Mouse (Mus musculus): Measurements from ENCODE around the gene Naa16. TPM values are rescaled to one million over a fixed set of nuclear protein-coding genes. Genes with fewer than 3 reads are reported as not detected.

The Naa16 gene
- total and polyA plus RNA-seq, 3 experiments, result 29.6 to 62.5 (median 34.4) TPM

GRCm38 (mm10) chr14:79304873-79305464 is 85.6 kb downstream of the Naa16 start:
- TF ChIP-seq CTCF (IDR thresholded peaks at IDR 0.05; ENCODE audit: low read depth, low read length), result no peak
- no peak for TF ChIP-seq TAL1 (conservative IDR thresholded peaks at IDR 0.05; ENCODE audit: low read depth, low read length)
- TF ChIP-seq POLR2AphosphoS5 (IDR thresholded peaks at IDR 0.05; ENCODE audit: insufficient replicate concordance, low read depth, low read length), result no peak
- no peak for TF ChIP-seq GATA2 (IDR thresholded peaks at IDR 0.05; ENCODE audit: borderline replicate concordance, low read depth, low read length)
- TF ChIP-seq GATA1 (IDR thresholded peaks at IDR 0.05; ENCODE audit: borderline replicate concordance, low read length), result no peak
- no peak for ATAC-seq (ENCODE audit: extremely low read depth, insufficient number of reproducible peaks, low FRiP score, poor library complexity, severe bottlenecking)
- no peak for DNase-seq (ENCODE audit: low spot score)
- no peaks in the 10 kb centered on the region; the same call in 1 of the 2 replicates for H3K9me3 ChIP-seq (replicated peaks)
- H3K4me1 ChIP-seq (ENCODE audit: insufficient read depth, low read depth, low read length), result no peaks in the 10 kb centered on the region
- H3K4me3 ChIP-seq (ENCODE audit: low read depth, low read length), result no peak overlapping the region
- H3K36me3 ChIP-seq (replicated peaks), result no peaks in the 10 kb centered on the region
- H3K27me3 ChIP-seq (ENCODE audit: insufficient read depth, low read length), result peaks cover 14% of the 10 kb centered on the region; the same call in 1 of the 2 replicates

DNA sequence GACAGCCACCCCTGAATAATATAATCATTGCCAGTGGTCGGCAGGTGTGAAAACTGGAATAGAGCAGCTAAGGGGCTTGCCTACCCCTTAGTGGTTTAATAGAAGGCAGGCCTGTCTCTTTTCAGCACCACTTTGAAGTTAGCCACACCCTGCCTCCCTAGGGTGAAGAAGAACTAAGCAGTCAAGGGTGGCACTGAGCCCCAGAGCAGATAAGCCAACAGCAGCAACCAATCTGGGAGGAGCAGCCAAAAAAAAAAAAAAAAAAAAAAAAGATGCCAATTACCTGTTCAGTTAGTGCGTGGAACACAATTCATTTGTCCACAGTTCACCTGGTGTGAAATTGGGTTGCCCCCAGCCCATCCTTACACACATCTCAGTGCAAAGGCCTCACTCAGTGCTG is 87.4 kb downstream of the Naa16 start:
- peaks cover 11% of the 10 kb centered on the region for H3K27me3 ChIP-seq (ENCODE audit: insufficient read depth, low read length)
- no peaks in the 10 kb centered on the region; the same call in 1 of the 2 replicates for H3K9me3 ChIP-seq (replicated peaks)
- no peak overlapping the region for H3K4me3 ChIP-seq (ENCODE audit: low read depth, low read length)
- no peak for DNase-seq (ENCODE audit: low spot score)
- no peaks in the 10 kb centered on the region for H3K4me1 ChIP-seq (ENCODE audit: insufficient read depth, low read depth, low read length)
- TF ChIP-seq POLR2AphosphoS5 (IDR thresholded peaks at IDR 0.05; ENCODE audit: insufficient replicate concordance, low read depth, low read length) (no peak), GATA2 (IDR thresholded peaks at IDR 0.05; ENCODE audit: borderline replicate concordance, low read depth, low read length) (no peak), CTCF (IDR thresholded peaks at IDR 0.05; ENCODE audit: low read depth, low read length) (no peak), GATA1 (IDR thresholded peaks at IDR 0.05; ENCODE audit: borderline replicate concordance, low read length) (no peak), TAL1 (conservative IDR thresholded peaks at IDR 0.05; ENCODE audit: low read depth, low read length) (no peak)
- ATAC-seq (ENCODE audit: extremely low read depth, insufficient number of reproducible peaks, low FRiP score, poor library complexity, severe bottlenecking), result no peak
- no peaks in the 10 kb centered on the region for H3K36me3 ChIP-seq (replicated peaks)

DNA sequence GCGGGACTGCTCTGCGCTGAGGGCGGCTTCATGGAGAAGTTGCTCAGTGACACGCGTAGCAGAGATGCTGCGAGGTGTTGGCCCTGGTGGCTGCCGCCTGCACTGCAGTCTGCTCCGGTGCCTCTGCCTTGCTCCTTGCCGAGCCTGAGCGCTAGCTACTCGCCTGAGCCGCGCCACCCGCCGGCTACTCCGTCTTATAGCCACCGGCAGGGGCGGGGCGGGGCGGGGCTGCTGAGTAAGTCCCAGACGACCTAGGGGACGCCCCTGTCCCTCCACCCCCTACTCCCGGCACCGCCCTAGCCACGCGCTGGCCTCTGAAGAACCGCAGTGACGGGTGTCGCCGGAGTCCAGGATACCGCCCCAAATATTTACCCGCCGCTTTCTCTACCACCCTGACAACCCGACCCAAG is 89.1 kb downstream of the Naa16 start, which contains the start of gene Rgcc:
TSS of gene Rgcc (minus strand) at position 180 of the 410 bp plus-strand sequence.
- TF ChIP-seq GATA2 (IDR thresholded peaks at IDR 0.05; ENCODE audit: borderline replicate concordance, low read depth, low read length) (no peak), TAL1 (conservative IDR thresholded peaks at IDR 0.05; ENCODE audit: low read depth, low read length) (no peak), POLR2AphosphoS5 (IDR thresholded peaks at IDR 0.05; ENCODE audit: insufficient replicate concordance, low read depth, low read length) (no peak), GATA1 (IDR thresholded peaks at IDR 0.05; ENCODE audit: borderline replicate concordance, low read length) (no peak), CTCF (IDR thresholded peaks at IDR 0.05; ENCODE audit: low read depth, low read length) (no peak)
- no peak for DNase-seq (ENCODE audit: low spot score)
- no peak for ATAC-seq (ENCODE audit: extremely low read depth, insufficient number of reproducible peaks, low FRiP score, poor library complexity, severe bottlenecking)
- Histone ChIP-seq H3K4me3 (ENCODE audit: low read depth, low read length) (no peak within 1 kb of the TSS), H3K4me1 (ENCODE audit: insufficient read depth, low read depth, low read length) (no peaks in the 10 kb centered on the region), H3K27me3 (ENCODE audit: insufficient read depth, low read length) (peaks cover 15% of the 10 kb centered on the region), H3K9me3 (replicated peaks) (no peaks in the 10 kb centered on the region; the same call in 1 of the 2 replicates), H3K36me3 (replicated peaks) (no peaks in the 10 kb centered on the region)

- Histone ChIP-seq H3K27me3 (ENCODE audit: insufficient read depth, low read length) (peaks cover 16% of the 10 kb centered on the region), H3K36me3 (replicated peaks) (no peaks in the 10 kb centered on the region), H3K4me1 (ENCODE audit: insufficient read depth, low read depth, low read length) (no peaks in the 10 kb centered on the region), H3K4me3 (ENCODE audit: low read depth, low read length) (no peak overlapping the region), H3K9me3 (replicated peaks) (no peaks in the 10 kb centered on the region; the same call in 1 of the 2 replicates)
- ATAC-seq (ENCODE audit: extremely low read depth, insufficient number of reproducible peaks, low FRiP score, poor library complexity, severe bottlenecking), result no peak
- TF ChIP-seq POLR2AphosphoS5 (IDR thresholded peaks at IDR 0.05; ENCODE audit: insufficient replicate concordance, low read depth, low read length) (no peak), CTCF (IDR thresholded peaks at IDR 0.05; ENCODE audit: low read depth, low read length) (no peak), TAL1 (conservative IDR thresholded peaks at IDR 0.05; ENCODE audit: low read depth, low read length) (no peak), GATA1 (IDR thresholded peaks at IDR 0.05; ENCODE audit: borderline replicate concordance, low read length) (no peak), GATA2 (IDR thresholded peaks at IDR 0.05; ENCODE audit: borderline replicate concordance, low read depth, low read length) (no peak)
- DNase-seq (ENCODE audit: low spot score), result no peak
Observed at GRCm38 (mm10) chr14:79300641-79301350, 89.8 kb downstream of the Naa16 start.

- H3K4me3 ChIP-seq (ENCODE audit: low read depth, low read length), result no peak overlapping the region
- DNase-seq (ENCODE audit: low spot score) (no peak), ATAC-seq (ENCODE audit: extremely low read depth, insufficient number of reproducible peaks, low FRiP score, poor library complexity, severe bottlenecking) (no peak)
- H3K36me3 ChIP-seq (replicated peaks), result no peaks in the 10 kb centered on the region
- no peak for TF ChIP-seq GATA2 (IDR thresholded peaks at IDR 0.05; ENCODE audit: borderline replicate concordance, low read depth, low read length)
- no peak for TF ChIP-seq POLR2AphosphoS5 (IDR thresholded peaks at IDR 0.05; ENCODE audit: insufficient replicate concordance, low read depth, low read length)
- no peak for TF ChIP-seq GATA1 (IDR thresholded peaks at IDR 0.05; ENCODE audit: borderline replicate concordance, low read length)
- TF ChIP-seq TAL1 (conservative IDR thresholded peaks at IDR 0.05; ENCODE audit: low read depth, low read length), result no peak
- no peak for TF ChIP-seq CTCF (IDR thresholded peaks at IDR 0.05; ENCODE audit: low read depth, low read length)
- no peaks in the 10 kb centered on the region; the same call in 1 of the 2 replicates for H3K9me3 ChIP-seq (replicated peaks)
- H3K27me3 ChIP-seq (ENCODE audit: insufficient read depth, low read length), result peaks cover 18% of the 10 kb centered on the region
- H3K4me1 ChIP-seq (ENCODE audit: insufficient read depth, low read depth, low read length), result 0 out of 2 replicates have a peak, but pooled peaks cover 3% of the 10 kb centered on the region
Observed at GRCm38 (mm10) chr14:79299796-79300195, 90.8 kb downstream of the Naa16 start.

GRCm38 (mm10) chr14:79299230-79299629 is 91.3 kb downstream of the Naa16 start:
- DNase-seq (ENCODE audit: low spot score), result no peak
- Histone ChIP-seq H3K36me3 (replicated peaks) (no peaks in the 10 kb centered on the region), H3K9me3 (replicated peaks) (no peaks in the 10 kb centered on the region; the same call in 1 of the 2 replicates), H3K4me3 (ENCODE audit: low read depth, low read length) (no peak overlapping the region), H3K27me3 (ENCODE audit: insufficient read depth, low read length) (peaks cover 18% of the 10 kb centered on the region), H3K4me1 (ENCODE audit: insufficient read depth, low read depth, low read length) (0 out of 2 replicates have a peak, but pooled peaks cover 3% of the 10 kb centered on the region)
- no peak for TF ChIP-seq TAL1 (conservative IDR thresholded peaks at IDR 0.05; ENCODE audit: low read depth, low read length)
- no peak for TF ChIP-seq CTCF (IDR thresholded peaks at IDR 0.05; ENCODE audit: low read depth, low read length)
- no peak for TF ChIP-seq GATA2 (IDR thresholded peaks at IDR 0.05; ENCODE audit: borderline replicate concordance, low read depth, low read length)
- TF ChIP-seq GATA1 (IDR thresholded peaks at IDR 0.05; ENCODE audit: borderline replicate concordance, low read length), result no peak
- no peak for TF ChIP-seq POLR2AphosphoS5 (IDR thresholded peaks at IDR 0.05; ENCODE audit: insufficient replicate concordance, low read depth, low read length)
- ATAC-seq (ENCODE audit: extremely low read depth, insufficient number of reproducible peaks, low FRiP score, poor library complexity, severe bottlenecking), result no peak
